Mouse (Mus musculus): ENCODE measurements at regions not wholly inside any gene's neighbourhood (a gene's known extent, or its start where the extent isn't known, plus 50 kb on each side); places are given as distances from the start of the nearest gene placed in this dataset.
A peak's percentile ranks its signal among the peaks of the same experiment; 100 is the strongest.

GRCm38 (mm10) chrX:60743971-60744370, 149.3 kb downstream of the Sox3 start:
- ATAC-seq (ENCODE audit: insufficient read depth, low FRiP score): no peak
- H3K9ac ChIP-seq (ENCODE audit: low read length): no peak overlapping the region
- no peaks in the 10 kb centered on the region for H3K4me1 ChIP-seq (ENCODE audit: control insufficient read depth, insufficient read depth, low read length)
- H3K4me3 ChIP-seq (replicated peaks; ENCODE audit: low read length): no peak overlapping the region
- no peaks in the 10 kb centered on the region for H3K9me3 ChIP-seq (replicated peaks; ENCODE audit: control insufficient read depth, low read length)
- no peak overlapping the region for H3K27ac ChIP-seq (ENCODE audit: low read length)
- H3K4me2 ChIP-seq (ENCODE audit: low read depth, low read length): no peak overlapping the region
- H3K36me3 ChIP-seq (ENCODE audit: control insufficient read depth, insufficient read depth, low read length): no peaks in the 10 kb centered on the region
- 82% methylated on average over 3 of the region's 3 CpGs for WGBS
- H3K27me3 ChIP-seq (ENCODE audit: control insufficient read depth, insufficient read depth, low read length): no peaks in the 10 kb centered on the region

- Histone ChIP-seq H3K36me3 (ENCODE audit: control insufficient read depth, insufficient read depth, low read length) (no peaks in the 10 kb centered on the region), H3K4me2 (ENCODE audit: low read depth, low read length) (no peak overlapping the region), H3K9me3 (replicated peaks; ENCODE audit: control insufficient read depth, low read length) (no peaks in the 10 kb centered on the region), H3K9ac (ENCODE audit: low read length) (no peak overlapping the region), H3K4me1 (ENCODE audit: control insufficient read depth, insufficient read depth, low read length) (no peaks in the 10 kb centered on the region), H3K4me3 (replicated peaks; ENCODE audit: low read length) (no peak overlapping the region), H3K27ac (ENCODE audit: low read length) (no peak overlapping the region), H3K27me3 (ENCODE audit: control insufficient read depth, insufficient read depth, low read length) (no peaks in the 10 kb centered on the region)
- WGBS: 63% methylated on average over 3 of the region's 3 CpGs
- ATAC-seq (ENCODE audit: insufficient read depth, low FRiP score): no peak
Measured at GRCm38 (mm10) chrX:60743020-60743707, 150.1 kb downstream of the Sox3 start.

- 41% methylated on average over 13 of the region's 13 CpGs for WGBS
- no peaks in the 10 kb centered on the region for H3K36me3 ChIP-seq (ENCODE audit: control insufficient read depth, insufficient read depth, low read length)
- no peaks in the 10 kb centered on the region for H3K4me1 ChIP-seq (ENCODE audit: control insufficient read depth, insufficient read depth, low read length)
- no peaks in the 10 kb centered on the region for H3K9me3 ChIP-seq (replicated peaks; ENCODE audit: control insufficient read depth, low read length)
- no peak overlapping the region for H3K27ac ChIP-seq (ENCODE audit: low read length)
- no peak overlapping the region for H3K4me3 ChIP-seq (replicated peaks; ENCODE audit: low read length)
- H3K27me3 ChIP-seq (ENCODE audit: control insufficient read depth, insufficient read depth, low read length): no peaks in the 10 kb centered on the region; the same call in 1 of the 2 replicates
- H3K4me2 ChIP-seq (ENCODE audit: low read depth, low read length): no peak overlapping the region
- ATAC-seq (ENCODE audit: insufficient read depth, low FRiP score): no peak
- H3K9ac ChIP-seq (ENCODE audit: low read length): no peak overlapping the region
Measured at GRCm38 (mm10) chrX:60719428-60720151, 127.1 kb upstream of the Atp11c start.

GRCm38 (mm10) chrX:60718794-60719193, 126.3 kb upstream of the Atp11c start:
- ATAC-seq (ENCODE audit: insufficient read depth, low FRiP score): no peak
- no peak overlapping the region for H3K27ac ChIP-seq (ENCODE audit: low read length)

GRCm38 (mm10) chrX:60718156-60718769, 125.8 kb upstream of the Atp11c start:
- no peaks in the 10 kb centered on the region; the same call in 1 of the 2 replicates for H3K27me3 ChIP-seq (ENCODE audit: control insufficient read depth, insufficient read depth, low read length)
- H3K27ac ChIP-seq (ENCODE audit: low read length): no peak overlapping the region
- no peaks in the 10 kb centered on the region for H3K9me3 ChIP-seq (replicated peaks; ENCODE audit: control insufficient read depth, low read length)
- no peaks in the 10 kb centered on the region for H3K4me1 ChIP-seq (ENCODE audit: control insufficient read depth, insufficient read depth, low read length)
- 18% methylated on average over 11 of the region's 11 CpGs for WGBS
- no peaks in the 10 kb centered on the region for H3K36me3 ChIP-seq (ENCODE audit: control insufficient read depth, insufficient read depth, low read length)
- no peak overlapping the region for H3K4me2 ChIP-seq (ENCODE audit: low read depth, low read length)
- no peak overlapping the region for H3K9ac ChIP-seq (ENCODE audit: low read length)
- no peak for ATAC-seq (ENCODE audit: insufficient read depth, low FRiP score)
- no peak overlapping the region for H3K4me3 ChIP-seq (replicated peaks; ENCODE audit: low read length)

More at GRCm38 (mm10) chrX:60718794-60719193, 126.3 kb upstream of the Atp11c start:
- Histone ChIP-seq H3K36me3 (ENCODE audit: control insufficient read depth, insufficient read depth, low read length) (no peaks in the 10 kb centered on the region), H3K4me2 (ENCODE audit: low read depth, low read length) (no peak overlapping the region), H3K9me3 (replicated peaks; ENCODE audit: control insufficient read depth, low read length) (no peaks in the 10 kb centered on the region), H3K4me3 (replicated peaks; ENCODE audit: low read length) (no peak overlapping the region), H3K27me3 (ENCODE audit: control insufficient read depth, insufficient read depth, low read length) (no peaks in the 10 kb centered on the region; the same call in 1 of the 2 replicates), H3K4me1 (ENCODE audit: control insufficient read depth, insufficient read depth, low read length) (no peaks in the 10 kb centered on the region), H3K9ac (ENCODE audit: low read length) (no peak overlapping the region)
- WGBS: 43% methylated on average over 6 of the region's 6 CpGs

GRCm38 (mm10) chrX:60681036-60681706, 88.7 kb upstream of the Atp11c start:
- no peaks in the 10 kb centered on the region for H3K4me1 ChIP-seq (ENCODE audit: control insufficient read depth, insufficient read depth, low read length)
- H3K27ac ChIP-seq (ENCODE audit: low read length): no peak overlapping the region
- H3K27me3 ChIP-seq (ENCODE audit: control insufficient read depth, insufficient read depth, low read length): no peaks in the 10 kb centered on the region
- no peak overlapping the region for H3K4me3 ChIP-seq (replicated peaks; ENCODE audit: low read length)
- no peak overlapping the region for H3K4me2 ChIP-seq (ENCODE audit: low read depth, low read length)
- ATAC-seq (ENCODE audit: insufficient read depth, low FRiP score): peak; percentile 72; the same call in 1 of the 2 replicates
- no peak overlapping the region for H3K9ac ChIP-seq (ENCODE audit: low read length)
- no peaks in the 10 kb centered on the region for H3K9me3 ChIP-seq (replicated peaks; ENCODE audit: control insufficient read depth, low read length)
- H3K36me3 ChIP-seq (ENCODE audit: control insufficient read depth, insufficient read depth, low read length): no peaks in the 10 kb centered on the region
- 49% methylated on average over 7 of the region's 7 CpGs for WGBS

- Histone ChIP-seq H3K4me3 (replicated peaks; ENCODE audit: low read length) (no peak overlapping the region), H3K4me2 (ENCODE audit: low read depth, low read length) (no peak overlapping the region), H3K27me3 (ENCODE audit: control insufficient read depth, insufficient read depth, low read length) (no peaks in the 10 kb centered on the region), H3K9ac (ENCODE audit: low read length) (no peak overlapping the region), H3K27ac (ENCODE audit: low read length) (no peak overlapping the region), H3K9me3 (replicated peaks; ENCODE audit: control insufficient read depth, low read length) (no peaks in the 10 kb centered on the region), H3K36me3 (ENCODE audit: control insufficient read depth, insufficient read depth, low read length) (no peaks in the 10 kb centered on the region), H3K4me1 (ENCODE audit: control insufficient read depth, insufficient read depth, low read length) (no peaks in the 10 kb centered on the region)
- no peak for ATAC-seq (ENCODE audit: insufficient read depth, low FRiP score)
- 67% methylated on average over 10 of the region's 10 CpGs for WGBS
Measured at GRCm38 (mm10) chrX:60644726-60645318, 52.3 kb upstream of the Atp11c start.
